Mouse (Mus musculus) thymus, adult 2 months (tissue): ENCODE measurements around the gene Cnot9. TPM values are rescaled to one million over a fixed set of nuclear protein-coding genes. Genes with fewer than 3 reads are reported as not detected.

Source experiments
- DNase-seq: peaks from one replicate; pipeline ENCODE4 v3.0.0; 2021
- H3K27ac ChIP-seq: fragments of 200-500 bp; 2 replicates; pipeline ENCODE4 v1.5.1; 2012; ENCODE audit warnings: low read length, control low read depth; ENCODE audit not compliant: control insufficient read depth, insufficient read depth
- H3K27me3 ChIP-seq: fragments of 200-500 bp; 2 replicates; pipeline ENCODE4 v1.6.1; 2012; ENCODE audit warnings: mild to moderate bottlenecking, low read length, moderate library complexity, mixed read lengths; ENCODE audit not compliant: control insufficient read depth, insufficient read depth
- H3K36me3 ChIP-seq: fragments of 200-500 bp; 2 replicates; pipeline ENCODE4 v1.6.1; 2012; ENCODE audit warnings: mild to moderate bottlenecking, low read length, moderate library complexity; ENCODE audit not compliant: control insufficient read depth, insufficient read depth
- H3K4me1 ChIP-seq: fragments of 200-500 bp; replicated peaks from 2 replicates; pipeline ENCODE4 v1.6.1; 2012; ENCODE audit warnings: low read length; ENCODE audit not compliant: control insufficient read depth, insufficient read depth
- H3K4me3 ChIP-seq: fragments of 200-500 bp; 2 replicates; pipeline ENCODE4 v1.5.1; 2012; ENCODE audit warnings: mild to moderate bottlenecking, low read length, control low read depth, moderate library complexity; ENCODE audit not compliant: control insufficient read depth, insufficient read depth
- CTCF ChIP-seq: fragments of 200-500 bp; IDR thresholded peaks from 2 replicates; pipeline ENCODE4 v1.5.1; 2012; ENCODE audit warnings: mild to moderate bottlenecking, control low read depth, low read length, moderate library complexity, borderline replicate concordance; ENCODE audit not compliant: control insufficient read depth, poor library complexity, insufficient read depth; ENCODE audit errors: extremely low read depth
- POLR2A ChIP-seq: fragments of 200-500 bp; IDR thresholded peaks from 2 replicates; pipeline ENCODE4 v1.6.1; 2012; ENCODE audit warnings: mild to moderate bottlenecking, low read length, control low read depth, moderate library complexity; ENCODE audit not compliant: control insufficient read depth, poor library complexity, insufficient read depth; ENCODE audit errors: extremely low read depth
- WGBS: fragments of 180-500 bp; shearing (Covaris S2); methylation state at CpG from one replicate; pipeline ENCODE4 v1.1.7; 2018; 5-methylcytosine and 5-hydroxymethylcytosine counted together
- polyA plus RNA-seq: library from polyadenylated mRNA; depleted of rRNA; stranded (reverse); fragments of >200 nt; gene quantifications from 2 replicates; pipeline ENCODE4 v1.2.3, GENCODE M21; 2012; rRNA removed

Cnot9 gene
- polyA plus RNA-seq, 1 experiment: 40.2 TPM

DNA sequence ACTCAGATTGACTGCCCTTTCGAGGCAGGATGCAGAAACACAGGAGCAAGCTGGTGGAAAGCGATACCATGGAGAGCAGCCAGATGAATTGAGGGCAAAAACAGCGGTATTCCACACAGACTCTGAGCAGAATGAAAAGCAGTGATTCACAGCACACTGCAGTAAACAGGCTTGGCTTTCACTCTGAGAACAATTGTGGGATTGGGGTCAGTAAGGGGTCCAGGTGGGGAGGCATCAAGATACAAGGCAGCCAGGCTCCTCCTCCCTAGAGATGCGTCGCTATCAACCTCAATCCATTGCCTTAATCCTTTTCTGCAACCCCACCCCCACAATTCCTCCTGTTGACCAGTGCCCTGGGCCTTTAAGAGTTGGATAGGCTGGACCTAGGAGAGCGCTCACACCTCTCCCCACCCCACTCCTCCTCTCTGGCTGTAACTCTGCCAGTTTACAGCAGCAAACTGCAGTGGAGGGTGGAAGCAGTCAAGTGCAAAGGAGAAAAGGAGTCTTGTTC is 36.6 kb downstream of the Cnot9 start, which contains the start of gene Plcd4:
Gene Plcd4, plus strand, starts transcription at position 438 of the 511 bp plus-strand sequence.
- Histone ChIP-seq H3K4me1 (no peaks in the 10 kb centered on the region), H3K4me3 (no peak within 1 kb of the TSS), H3K27ac (no peak within 1 kb of the TSS), H3K27me3 (no peaks in the 10 kb centered on the region), H3K36me3 (no peaks in the 10 kb centered on the region)
- TF ChIP-seq POLR2A (no peak), CTCF (no peak)
- no peak for DNase-seq
- 34% methylated on average over 6 of the region's 6 CpGs for WGBS

- no peak for DNase-seq
- no peak within 1 kb of the TSS for H3K27ac ChIP-seq
- H3K4me3 ChIP-seq: no peak within 1 kb of the TSS
- no peaks in the 10 kb centered on the region for H3K27me3 ChIP-seq
- H3K4me1 ChIP-seq: no peaks in the 10 kb centered on the region
- 93% methylated on average over 4 of the region's 4 CpGs for WGBS
- H3K36me3 ChIP-seq: no peaks in the 10 kb centered on the region
- TF ChIP-seq POLR2A: no peak
Observed at GRCm38 (mm10) chr1:74544184-74544583, 38.3 kb downstream of the Cnot9 start, which contains the start of gene Usp37. Gene Usp37, minus strand, starts transcription at chr1:74544284.

- DNase-seq: no peak
- Histone ChIP-seq H3K4me1 (no peaks in the 10 kb centered on the region), H3K27ac (no peak overlapping the region), H3K36me3 (no peaks in the 10 kb centered on the region), H3K4me3 (no peak overlapping the region), H3K27me3 (no peaks in the 10 kb centered on the region)
- 86% methylated on average over 5 of the region's 5 CpGs for WGBS
- no peak for TF ChIP-seq POLR2A
- TF ChIP-seq CTCF: no peak
Observed at GRCm38 (mm10) chr1:74559061-74559460, 53.2 kb downstream of the Cnot9 start.

- Histone ChIP-seq H3K27me3 (no peaks in the 10 kb centered on the region), H3K4me3 (no peak overlapping the region), H3K36me3 (peaks cover 49% of the 10 kb centered on the region), H3K4me1 (no peaks in the 10 kb centered on the region), H3K27ac (no peak overlapping the region)
- WGBS: 82% methylated on average over 6 of the region's 6 CpGs
- TF ChIP-seq CTCF (no peak), POLR2A (no peak)
- no peak for DNase-seq
Observed at GRCm38 (mm10) chr1:74565834-74566233, 60.0 kb downstream of the Cnot9 start.

GRCm38 (mm10) chr1:74569739-74570719 is 64.2 kb downstream of the Cnot9 start:
- no peak for DNase-seq
- Histone ChIP-seq H3K4me1 (no peaks in the 10 kb centered on the region), H3K27me3 (no peaks in the 10 kb centered on the region), H3K36me3 (peaks cover 71% of the 10 kb centered on the region), H3K27ac (no peak overlapping the region), H3K4me3 (no peak overlapping the region)
- WGBS: 96% methylated on average over 29 of the region's 29 CpGs
- TF ChIP-seq POLR2A (no peak), CTCF (no peak)

Other genes with a start within 250 kb of the Cnot9 start
- gene Gpbar1, start 227.5 kb upstream of the Cnot9 start, polyA plus RNA-seq: 0.40 and 1.3 TPM in 2 replicates
- gene Aamp, start 221.3 kb upstream of the Cnot9 start, polyA plus RNA-seq: 183 and 201 TPM in 2 replicates
- 41.1 and 50.1 TPM in 2 replicates for gene Pnkd, start 221.1 kb upstream of the Cnot9 start, polyA plus RNA-seq
- gene Tmbim1, start 200.4 kb upstream of the Cnot9 start, polyA plus RNA-seq: 55.5 and 69.2 TPM in 2 replicates
- 0.13 and 0.27 TPM in 2 replicates for gene Catip, start 143.9 kb upstream of the Cnot9 start, polyA plus RNA-seq
- 46.3 and 48.7 TPM in 2 replicates for gene Slc11a1, start 130.9 kb upstream of the Cnot9 start, polyA plus RNA-seq
- 201 and 203 TPM in 2 replicates for gene Ctdsp1, start 114.5 kb upstream of the Cnot9 start, polyA plus RNA-seq
- gene Vil1, start 96.7 kb upstream of the Cnot9 start, polyA plus RNA-seq: 0.74 and 1.0 TPM in 2 replicates
- 0.24 and 0.33 TPM in 2 replicates for gene Plcd4, start 36.8 kb downstream of the Cnot9 start, polyA plus RNA-seq
- 7.3 and 8.6 TPM in 2 replicates for gene Usp37, start 38.2 kb downstream of the Cnot9 start, polyA plus RNA-seq
- gene Zfp142, start 82.2 kb downstream of the Cnot9 start, polyA plus RNA-seq: 28.4 and 30.3 TPM in 2 replicates
- 14.7 and 17.3 TPM in 2 replicates for gene Bcs1l, start 82.2 kb downstream of the Cnot9 start, polyA plus RNA-seq
- 68.0 and 82.4 TPM in 2 replicates for gene Rnf25, start 95.3 kb downstream of the Cnot9 start, polyA plus RNA-seq
- gene Stk36, start 95.4 kb downstream of the Cnot9 start, polyA plus RNA-seq: 2.6 and 3.7 TPM in 2 replicates
- gene Ttll4, start 155.7 kb downstream of the Cnot9 start, polyA plus RNA-seq: 45.7 and 51.4 TPM in 2 replicates
- gene Cyp27a1, start 207.5 kb downstream of the Cnot9 start, polyA plus RNA-seq: 9.5 and 10.7 TPM in 2 replicates
- 0.10 and 0.38 TPM in 2 replicates for gene Prkag3, start 243.2 kb downstream of the Cnot9 start, polyA plus RNA-seq